Mouse (Mus musculus): Measurements from ENCODE around the gene Tmed4.

DNA sequence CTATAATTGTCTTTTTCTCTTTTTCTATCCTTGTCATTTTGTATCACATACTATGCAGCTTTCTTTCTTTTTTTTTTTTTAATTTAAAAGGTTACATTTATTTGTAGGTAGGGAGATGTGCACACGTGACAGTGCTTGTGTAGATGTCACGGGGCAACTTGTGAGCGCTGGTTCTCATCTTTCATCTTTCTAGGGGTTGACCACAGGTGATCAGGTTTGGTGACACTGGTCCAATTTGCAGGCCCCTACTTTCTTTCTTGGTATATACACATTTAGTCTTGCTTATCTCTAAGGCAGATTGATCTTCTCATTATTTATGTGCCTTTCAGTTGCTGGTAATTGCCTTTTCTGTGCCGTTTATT is 18.3 kb upstream of the Tmed4 start:
- TF ChIP-seq CTCF (IDR thresholded peaks at IDR 0.05; ENCODE audit: low read depth, low read length) (no peak), POLR2A (IDR thresholded peaks at IDR 0.05; ENCODE audit: insufficient read depth, low read length) (no peak), EP300 (IDR thresholded peaks at IDR 0.05; ENCODE audit: insufficient read depth, low read depth, low read length) (no peak)

All from ES-Bruce4 (cell line).